Mouse (Mus musculus) stomach, embryonic 15.5 days (tissue): Measurements from ENCODE around the gene Lamb3. TPM values are rescaled to one million over a fixed set of nuclear protein-coding genes. Genes with fewer than 3 reads are reported as not detected.
A peak's percentile ranks its signal among the peaks of the same experiment; 100 is the strongest.

Experiments used
- ATAC-seq: fragments of 200-750 bp; cut with Nextera tagmentation; 2 replicates; pipeline ENCODE4 v1.8.0; 2017; ENCODE audit warnings: low read depth, moderate number of reproducible peaks, moderate TSS enrichment; ENCODE audit not compliant: insufficient read depth, low FRiP score
- H3K27ac ChIP-seq: fragments of 300-500 bp; sonication (generic); 2 replicates; pipeline ENCODE4 v1.5.1; 2015; ENCODE audit warnings: mild to moderate bottlenecking, inconsistent platforms
- H3K27me3 ChIP-seq: fragments of 300-500 bp; sonication (generic); replicated peaks from 2 replicates; pipeline ENCODE4 v1.6.1; 2015; ENCODE audit warnings: inconsistent platforms
- H3K36me3 ChIP-seq: fragments of 300-500 bp; sonication (generic); 2 replicates; pipeline ENCODE4 v1.6.1; 2015; ENCODE audit warnings: inconsistent platforms
- H3K4me1 ChIP-seq: fragments of 300-500 bp; sonication (generic); 2 replicates; pipeline ENCODE4 v1.6.1; 2015; ENCODE audit warnings: inconsistent platforms
- H3K4me2 ChIP-seq: fragments of 300-500 bp; sonication (generic); 2 replicates; pipeline ENCODE4 v1.6.1; 2015; ENCODE audit warnings: mild to moderate bottlenecking, inconsistent platforms
- H3K4me3 ChIP-seq: fragments of 300-500 bp; sonication (generic); replicated peaks from 2 replicates; pipeline ENCODE4 v1.5.1; 2015; ENCODE audit warnings: inconsistent platforms
- H3K9ac ChIP-seq: fragments of 300-500 bp; sonication (generic); 2 replicates; pipeline ENCODE4 v1.6.1; 2015; ENCODE audit warnings: inconsistent platforms
- H3K9me3 ChIP-seq: fragments of 300-500 bp; sonication (generic); 2 replicates; pipeline ENCODE4 v1.6.1; 2016; ENCODE audit warnings: inconsistent platforms
- WGBS: fragments of 180-500 bp; shearing (Covaris S2); methylation state at CpG from one replicate; pipeline ENCODE4 v1.1.7; 2015; 5-methylcytosine and 5-hydroxymethylcytosine counted together
- polyA plus RNA-seq: library from polyadenylated mRNA; unstranded; fragments of >200 nt; fragmentation: Nextera tagmentation; extraction: Ambion mirVana; gene quantifications from 2 replicates; pipeline ENCODE4 v1.2.1, GENCODE M21; 2015

The Lamb3 gene
- polyA plus RNA-seq, 1 experiment from 2014 or later, result 12.5 TPM

DNA sequence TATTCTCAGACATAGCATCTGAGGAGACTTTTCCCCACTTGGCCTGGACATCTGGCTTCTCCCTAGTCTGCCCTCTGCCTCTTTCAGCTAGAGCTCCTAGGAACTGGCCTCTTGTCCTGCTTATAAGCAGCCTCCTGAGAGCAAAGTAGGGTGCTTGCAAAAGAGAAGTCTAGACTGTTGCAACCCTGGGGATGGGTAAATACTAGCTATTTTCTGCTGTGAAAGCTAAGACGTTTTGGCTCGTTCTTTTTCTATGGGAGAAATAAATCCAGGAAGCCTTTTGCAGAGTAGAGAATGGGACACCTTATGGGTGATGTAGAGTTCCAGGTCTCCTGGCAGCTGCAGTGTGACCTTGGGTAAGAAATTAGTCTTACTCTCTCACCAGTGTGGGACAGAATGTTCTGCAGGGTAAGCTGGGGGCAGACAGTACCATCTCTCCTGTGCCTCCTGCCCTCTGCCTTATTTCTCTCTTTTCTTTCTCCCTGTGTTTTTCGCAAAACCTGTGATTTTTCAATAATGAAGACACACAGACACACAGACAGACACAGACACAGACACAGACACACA lies 103.1 kb downstream of the Lamb3 start:
- 0 out of 2 replicates have a peak, but pooled peaks cover 8% of the 10 kb centered on the region for H3K4me1 ChIP-seq
- WGBS, result 82% methylated on average over 3 of the region's 3 CpGs
- H3K27me3 ChIP-seq, result no peaks in the 10 kb centered on the region
- no peak overlapping the region for H3K4me2 ChIP-seq
- H3K27ac ChIP-seq, result no peak overlapping the region
- no peaks in the 10 kb centered on the region for H3K9me3 ChIP-seq
- no peak overlapping the region for H3K9ac ChIP-seq
- ATAC-seq, result no peak
- H3K36me3 ChIP-seq, result no peaks in the 10 kb centered on the region
- no peak overlapping the region for H3K4me3 ChIP-seq

DNA sequence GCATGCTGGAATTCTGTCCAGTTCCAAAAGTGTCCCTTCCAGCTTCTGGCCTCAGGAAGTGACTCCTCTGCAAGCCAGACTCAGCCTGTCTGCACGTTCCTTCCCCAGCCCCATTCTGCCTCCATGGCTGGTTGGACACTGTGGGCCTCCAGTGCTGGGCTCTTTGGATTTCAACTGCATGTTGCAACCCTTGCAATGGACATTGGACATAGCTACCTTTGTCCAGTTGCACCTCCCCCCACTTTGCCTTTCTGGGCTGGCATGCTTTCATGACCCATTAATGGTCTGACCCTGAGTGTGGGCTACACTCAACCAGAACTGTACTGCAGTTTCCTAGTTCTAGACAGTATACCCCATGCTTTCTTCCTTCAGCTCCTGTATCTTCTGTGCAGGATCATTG lies 104.1 kb downstream of the Lamb3 start:
- Histone ChIP-seq H3K27ac (no peak overlapping the region), H3K4me1 (0 out of 2 replicates have a peak, but pooled peaks cover 12% of the 10 kb centered on the region), H3K9me3 (no peaks in the 10 kb centered on the region), H3K4me3 (no peak overlapping the region), H3K4me2 (no peak overlapping the region), H3K27me3 (no peaks in the 10 kb centered on the region), H3K9ac (no peak overlapping the region), H3K36me3 (no peaks in the 10 kb centered on the region)
- no peak for ATAC-seq
- 56% methylated on average over 1 of the region's 1 CpGs for WGBS

DNA sequence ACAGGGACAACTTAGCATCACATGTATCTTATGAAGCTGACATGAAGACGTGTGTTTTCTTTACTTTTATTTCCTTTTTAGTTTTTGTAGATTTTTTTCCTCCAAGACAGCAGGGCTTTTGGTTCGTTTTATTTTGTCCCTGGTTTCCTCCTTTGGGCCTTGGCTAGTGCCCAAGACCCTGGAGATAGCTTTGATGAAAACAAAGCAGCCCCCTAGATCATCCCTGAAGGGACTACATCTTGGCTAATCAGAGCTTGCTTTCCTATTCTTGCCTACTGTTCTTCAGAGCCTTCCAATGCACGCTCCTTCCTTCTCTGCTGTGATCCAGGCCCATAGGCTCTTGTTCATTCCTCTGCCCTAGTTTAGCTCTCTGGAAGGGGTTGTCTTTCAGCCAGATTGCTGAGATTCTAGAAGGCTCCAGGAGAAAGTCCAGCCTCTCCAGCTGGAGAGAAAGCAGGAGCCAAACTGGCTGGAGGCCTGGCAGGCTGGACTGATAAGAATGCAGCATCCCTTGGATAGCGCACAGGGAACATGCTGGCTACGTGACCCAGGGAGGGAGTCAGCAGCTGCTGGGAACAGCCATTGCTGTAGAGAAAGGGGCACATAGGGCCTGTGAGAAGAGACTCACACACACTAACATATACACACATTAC lies 108.3 kb downstream of the Lamb3 start:
- ATAC-seq, result peak; percentile 75; the same call in 1 of the 2 replicates
- no peaks in the 10 kb centered on the region for H3K27me3 ChIP-seq
- H3K36me3 ChIP-seq, result no peaks in the 10 kb centered on the region
- H3K4me1 ChIP-seq, result peaks cover 16% of the 10 kb centered on the region
- H3K9me3 ChIP-seq, result no peaks in the 10 kb centered on the region
- no peak overlapping the region for H3K4me3 ChIP-seq
- WGBS, result 42% methylated on average over 5 of the region's 5 CpGs
- H3K4me2 ChIP-seq, result no peak overlapping the region
- peak overlapping the region; percentile 88 for H3K27ac ChIP-seq
- no peak overlapping the region for H3K9ac ChIP-seq

DNA sequence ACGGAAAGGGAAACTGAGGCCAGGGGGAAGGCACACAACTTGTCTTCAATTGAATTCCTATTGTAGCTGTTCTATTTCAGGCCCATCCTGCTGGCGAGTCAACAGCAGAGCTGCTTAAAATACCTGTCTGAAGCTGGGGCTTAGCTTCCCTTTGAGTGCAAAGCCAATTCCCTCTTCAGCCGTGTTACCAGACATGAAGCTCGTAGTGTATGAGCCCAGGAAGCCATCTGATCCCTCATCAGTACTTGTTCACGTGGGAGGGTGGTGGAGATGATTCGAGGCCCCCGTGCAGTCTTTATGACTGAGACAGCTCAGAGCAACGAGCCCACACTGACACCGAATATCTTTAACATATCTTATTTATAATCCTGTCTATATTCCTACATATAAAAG lies 108.9 kb downstream of the Lamb3 start:
- Histone ChIP-seq H3K9ac (no peak overlapping the region), H3K4me2 (no peak overlapping the region), H3K4me3 (no peak overlapping the region), H3K36me3 (no peaks in the 10 kb centered on the region), H3K9me3 (no peaks in the 10 kb centered on the region), H3K4me1 (peaks cover 16% of the 10 kb centered on the region), H3K27me3 (no peaks in the 10 kb centered on the region), H3K27ac (peak overlapping the region; percentile 88)
- WGBS, result 68% methylated on average over 9 of the region's 9 CpGs
- no peak for ATAC-seq

DNA sequence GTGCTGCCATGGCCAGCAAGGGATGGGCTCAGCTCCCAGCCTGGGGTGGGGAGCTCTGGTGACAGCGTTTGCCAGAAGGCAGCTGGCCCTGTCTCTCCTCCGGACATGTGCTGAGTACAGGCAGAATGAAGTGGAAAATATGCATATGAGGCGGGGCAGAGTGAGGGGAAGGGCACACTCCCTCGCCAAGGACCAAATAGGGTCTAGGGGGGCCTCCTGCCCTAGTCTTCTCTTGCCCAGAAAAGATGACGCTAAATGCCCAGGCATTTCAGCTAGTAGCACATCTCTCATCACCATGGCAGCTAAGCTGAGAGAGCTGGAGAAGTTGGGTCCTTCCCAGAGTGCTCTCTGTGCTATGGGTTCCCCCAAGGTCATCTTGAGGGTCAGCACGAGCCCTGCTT lies 109.7 kb downstream of the Lamb3 start:
- peaks cover 16% of the 10 kb centered on the region for H3K4me1 ChIP-seq
- WGBS, result 30% methylated on average over 6 of the region's 6 CpGs
- no peaks in the 10 kb centered on the region for H3K27me3 ChIP-seq
- ATAC-seq, result peak; percentile 28; the same call in 1 of the 2 replicates
- no peaks in the 10 kb centered on the region for H3K36me3 ChIP-seq
- H3K9ac ChIP-seq, result no peak overlapping the region
- peak overlapping the region; percentile 64 for H3K27ac ChIP-seq
- H3K4me3 ChIP-seq, result no peak overlapping the region
- no peak overlapping the region for H3K4me2 ChIP-seq
- H3K9me3 ChIP-seq, result no peaks in the 10 kb centered on the region

DNA sequence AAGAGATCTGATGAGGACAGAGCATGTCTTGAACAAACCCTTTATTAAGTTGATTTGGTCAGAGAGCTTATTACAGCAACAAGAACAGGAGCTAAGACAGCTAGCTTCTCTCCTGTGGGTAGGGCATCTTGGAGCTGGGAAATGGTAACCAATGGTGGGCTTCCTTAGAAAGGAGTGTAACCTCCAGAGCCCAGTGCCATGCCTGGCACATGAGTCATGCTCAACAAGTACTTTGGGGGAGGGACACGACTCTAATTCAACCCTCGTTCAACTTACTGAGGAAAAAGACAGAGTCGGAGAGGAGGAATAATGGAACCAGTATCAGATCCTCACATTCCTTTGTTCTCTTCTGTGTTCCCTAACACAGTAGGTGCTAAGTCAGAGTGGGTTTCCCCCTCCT lies 112.2 kb downstream of the Lamb3 start:
- Histone ChIP-seq H3K36me3 (no peaks in the 10 kb centered on the region), H3K9me3 (no peaks in the 10 kb centered on the region), H3K27me3 (no peaks in the 10 kb centered on the region), H3K27ac (no peak overlapping the region), H3K9ac (no peak overlapping the region), H3K4me1 (peaks cover 15% of the 10 kb centered on the region), H3K4me2 (no peak overlapping the region), H3K4me3 (no peak overlapping the region)
- no peak for ATAC-seq
- 64% methylated on average over 3 of the region's 3 CpGs for WGBS

DNA sequence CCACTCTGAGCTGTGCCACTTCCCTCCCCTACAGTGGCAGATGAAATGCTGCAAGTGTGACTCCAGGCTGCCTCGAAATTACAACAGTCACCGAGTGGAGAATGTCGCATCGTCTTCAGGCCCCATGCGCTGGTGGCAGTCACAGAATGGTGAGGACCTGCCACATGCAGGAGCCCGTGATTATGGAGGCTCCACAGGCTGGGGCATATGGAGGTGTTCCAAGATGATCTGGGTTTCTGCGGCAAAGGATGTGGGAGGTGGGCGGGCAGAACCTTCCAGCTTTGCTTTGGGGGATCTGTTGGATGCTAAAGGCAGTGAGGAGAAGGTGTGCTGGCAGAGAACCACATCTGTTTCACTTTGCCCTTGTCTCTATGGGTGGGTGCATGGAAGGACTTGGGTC lies 112.9 kb downstream of the Lamb3 start:
- H3K9ac ChIP-seq, result no peak overlapping the region
- H3K4me3 ChIP-seq, result no peak overlapping the region
- no peak for ATAC-seq
- H3K4me2 ChIP-seq, result no peak overlapping the region
- H3K9me3 ChIP-seq, result no peaks in the 10 kb centered on the region
- WGBS, result 91% methylated on average over 8 of the region's 8 CpGs
- H3K27ac ChIP-seq, result no peak overlapping the region
- no peaks in the 10 kb centered on the region for H3K27me3 ChIP-seq
- H3K36me3 ChIP-seq, result no peaks in the 10 kb centered on the region
- H3K4me1 ChIP-seq, result peaks cover 9% of the 10 kb centered on the region

DNA sequence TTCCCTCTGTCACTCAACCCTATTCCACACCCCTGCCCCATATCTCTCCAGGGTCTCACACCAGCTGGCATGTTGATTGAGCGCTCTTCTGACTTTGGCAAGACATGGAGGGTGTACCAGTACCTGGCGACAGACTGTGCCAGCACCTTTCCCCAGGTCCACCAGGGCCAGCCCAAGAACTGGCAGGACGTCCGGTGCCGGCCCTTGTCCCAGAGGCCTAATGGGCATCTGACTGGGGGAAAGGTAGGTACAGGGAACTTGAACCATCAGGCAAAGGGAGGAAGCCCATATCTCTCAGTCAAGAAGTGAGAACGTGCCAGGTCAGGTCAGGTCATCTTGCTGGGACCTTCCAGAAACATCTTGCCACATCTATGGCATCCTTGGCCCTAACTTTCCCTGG lies 116.2 kb downstream of the Lamb3 start:
- no peak overlapping the region for H3K27ac ChIP-seq
- no peak overlapping the region for H3K4me3 ChIP-seq
- no peak overlapping the region for H3K4me2 ChIP-seq
- no peak overlapping the region for H3K9ac ChIP-seq
- 90% methylated on average over 6 of the region's 6 CpGs for WGBS
- H3K27me3 ChIP-seq, result no peaks in the 10 kb centered on the region
- no peaks in the 10 kb centered on the region for H3K9me3 ChIP-seq
- no peaks in the 10 kb centered on the region for H3K4me1 ChIP-seq
- no peaks in the 10 kb centered on the region for H3K36me3 ChIP-seq
- no peak for ATAC-seq

DNA sequence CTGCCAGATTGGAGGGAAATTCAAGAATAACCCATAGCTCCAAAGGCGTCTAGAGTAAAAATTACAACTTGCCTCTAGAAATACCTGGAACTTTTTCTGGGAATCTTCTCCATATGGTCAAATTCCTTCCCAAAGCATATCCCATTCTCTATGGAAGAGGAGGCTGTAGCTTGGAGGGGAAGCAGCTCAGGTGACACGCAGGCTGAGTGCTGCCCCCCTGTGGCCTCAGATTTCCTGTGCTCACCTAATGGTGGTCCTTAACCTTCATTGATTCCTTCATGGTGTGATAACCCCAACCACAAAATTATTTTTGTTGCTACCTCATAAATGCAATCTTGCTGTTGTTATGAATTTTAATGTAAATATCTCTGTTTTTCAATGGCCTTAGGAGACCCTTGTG lies 116.7 kb downstream of the Lamb3 start:
- Histone ChIP-seq H3K9ac (no peak overlapping the region), H3K4me2 (no peak overlapping the region), H3K27ac (no peak overlapping the region), H3K9me3 (no peaks in the 10 kb centered on the region), H3K36me3 (no peaks in the 10 kb centered on the region), H3K4me1 (no peaks in the 10 kb centered on the region), H3K4me3 (no peak overlapping the region), H3K27me3 (no peaks in the 10 kb centered on the region)
- no peak for ATAC-seq
- 44% methylated on average over 2 of the region's 2 CpGs for WGBS

DNA sequence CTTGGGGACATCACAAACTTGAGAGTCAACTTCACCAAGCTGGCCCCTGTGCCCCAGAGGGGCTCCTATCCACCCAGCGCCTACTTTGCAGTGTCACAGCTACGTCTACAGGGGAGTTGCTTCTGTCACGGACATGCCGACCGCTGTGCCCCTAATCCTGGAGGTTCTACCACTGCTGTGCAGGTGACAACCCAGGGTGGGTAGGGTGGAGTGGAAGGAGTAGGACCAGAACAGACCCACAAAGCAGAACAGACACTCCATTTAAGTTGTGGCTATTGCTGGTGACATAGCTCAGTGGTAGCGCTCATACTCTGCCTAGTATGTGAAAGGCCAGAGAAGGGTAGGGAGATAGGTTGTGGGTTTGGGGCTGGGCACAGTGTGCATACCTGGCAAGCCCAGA lies 118.4 kb downstream of the Lamb3 start:
- H3K9me3 ChIP-seq, result no peaks in the 10 kb centered on the region
- no peaks in the 10 kb centered on the region for H3K27me3 ChIP-seq
- H3K9ac ChIP-seq, result no peak overlapping the region
- no peak for ATAC-seq
- no peaks in the 10 kb centered on the region for H3K4me1 ChIP-seq
- no peak overlapping the region for H3K27ac ChIP-seq
- no peaks in the 10 kb centered on the region for H3K36me3 ChIP-seq
- WGBS, result 89% methylated on average over 6 of the region's 6 CpGs
- no peak overlapping the region for H3K4me3 ChIP-seq
- no peak overlapping the region for H3K4me2 ChIP-seq

DNA sequence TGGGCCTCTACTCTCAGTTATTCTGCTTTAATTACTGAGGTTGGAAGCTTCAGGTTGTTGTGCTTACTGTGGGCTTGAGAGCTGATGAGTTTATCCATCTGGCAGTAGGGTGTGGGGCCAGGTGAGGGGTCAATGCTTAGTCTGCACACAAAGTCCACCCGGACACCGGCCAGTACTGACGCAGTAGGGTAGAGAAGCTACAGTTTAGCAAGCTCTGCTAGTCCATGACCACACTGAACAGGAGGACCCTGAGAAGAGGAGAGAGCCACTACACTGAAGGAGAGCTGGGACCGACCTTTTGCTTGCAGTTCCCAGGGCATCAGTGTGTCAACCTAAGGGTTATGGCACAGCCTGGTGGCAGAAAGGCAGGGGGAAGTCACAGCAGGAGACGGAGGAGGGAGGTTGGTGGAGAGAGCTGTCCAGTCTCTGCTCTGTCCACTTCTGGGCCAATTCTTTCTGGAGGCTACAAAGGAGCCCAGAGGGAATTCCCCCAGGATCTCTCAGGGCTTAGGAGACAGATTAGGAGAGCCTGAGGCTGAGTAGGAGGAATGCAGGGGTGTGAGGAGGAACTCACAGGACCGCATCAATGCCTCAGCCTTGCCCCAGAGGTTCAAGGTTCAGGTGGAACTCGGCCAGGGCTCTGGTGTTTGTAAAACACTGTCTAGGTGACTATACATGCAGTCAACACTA lies 119.1 kb downstream of the Lamb3 start:
- WGBS, result 57% methylated on average over 7 of the region's 7 CpGs
- no peak for ATAC-seq
- Histone ChIP-seq H3K9ac (no peak overlapping the region), H3K9me3 (no peaks in the 10 kb centered on the region), H3K27ac (no peak overlapping the region), H3K4me3 (no peak overlapping the region), H3K4me1 (no peaks in the 10 kb centered on the region), H3K27me3 (no peaks in the 10 kb centered on the region), H3K4me2 (no peak overlapping the region), H3K36me3 (no peaks in the 10 kb centered on the region)

DNA sequence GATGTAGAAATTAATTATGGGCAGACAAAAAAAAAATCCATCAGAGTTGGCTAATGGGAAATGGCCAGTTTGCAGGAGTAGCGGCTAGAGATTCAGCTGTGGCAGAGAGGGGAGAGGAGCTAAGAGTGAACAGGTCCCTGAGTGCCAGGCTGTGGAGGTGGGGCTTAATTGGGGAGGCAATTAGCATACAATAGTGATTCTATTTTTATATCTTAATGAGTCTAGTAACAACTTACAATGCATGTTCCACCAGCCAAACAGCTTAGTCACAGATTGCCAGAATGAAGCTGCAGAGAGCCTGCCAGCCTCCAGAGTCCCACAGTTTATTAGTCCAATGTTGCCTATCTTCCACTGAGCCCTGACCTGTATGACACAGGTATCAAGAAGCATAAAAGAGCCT lies 119.7 kb downstream of the Lamb3 start:
- Histone ChIP-seq H3K27ac (no peak overlapping the region), H3K9me3 (no peaks in the 10 kb centered on the region), H3K9ac (no peak overlapping the region), H3K27me3 (no peaks in the 10 kb centered on the region), H3K4me2 (no peak overlapping the region), H3K4me3 (no peak overlapping the region), H3K4me1 (no peaks in the 10 kb centered on the region), H3K36me3 (no peaks in the 10 kb centered on the region)
- WGBS, result 67% methylated on average over 1 of the region's 1 CpGs
- no peak for ATAC-seq
